Mouse (Mus musculus): ENCODE measurements around the gene Wwox. TPM values are rescaled to one million over a fixed set of nuclear protein-coding genes. Genes with fewer than 3 reads are reported as not detected.

Wwox gene
- polyA plus RNA-seq, 2 experiments: 2.5 to 2.6 TPM

- Histone ChIP-seq H3K4me3 (ENCODE audit: insufficient read depth in 1 of 2, low read depth in 2 of 2, low read length in 2 of 2) (no peak overlapping the region), H3K9ac (replicated peaks) (no peak overlapping the region), H3K27me3 (ENCODE audit: control insufficient read depth, insufficient read depth, low read length) (no peaks in the 10 kb centered on the region), H3K4me2 (ENCODE audit: low read depth) (no peak overlapping the region), H3K4me1 (replicated peaks; ENCODE audit: control insufficient read depth in 2 of 2, insufficient read depth in 2 of 2, low read length in 1 of 2) (0 out of 4 replicates have a peak, but pooled peaks cover 0 to 2% of the 10 kb centered on the region in 2 experiments), H3K9me3 (ENCODE audit: control insufficient read depth, low read length) (no peaks in the 10 kb centered on the region), H3K36me3 (replicated peaks; ENCODE audit: control insufficient read depth, insufficient read depth, low read depth) (no peaks in the 10 kb centered on the region), H3K27ac (no peak overlapping the region)
- WGBS (ENCODE audit: insufficient replicate concordance): 70% methylated on average over 11 of the region's 11 CpGs
- ATAC-seq (ENCODE audit: insufficient read depth) (no peak), DNase-seq (ENCODE audit: low read depth in 3 of 3, low spot score in 3 of 3) (no peak)
- TF ChIP-seq EP300 (IDR thresholded peaks at IDR 0.05; ENCODE audit: low read depth) (no peak), CTCF (IDR thresholded peaks at IDR 0.05; ENCODE audit: low read depth) (no peak)
Observed at GRCm38 (mm10) chr8:114977746-114978145, 538.3 kb downstream of the Wwox start.

GRCm38 (mm10) chr8:114978206-114978960, 538.9 kb downstream of the Wwox start:
- WGBS (ENCODE audit: insufficient replicate concordance): 69% methylated on average over 15 of the region's 15 CpGs
- Histone ChIP-seq H3K9ac (replicated peaks) (no peak overlapping the region), H3K27me3 (ENCODE audit: control insufficient read depth, insufficient read depth, low read length) (no peaks in the 10 kb centered on the region), H3K4me2 (ENCODE audit: low read depth) (no peak overlapping the region), H3K4me3 (ENCODE audit: insufficient read depth in 1 of 2, low read depth in 2 of 2, low read length in 2 of 2) (no peak overlapping the region), H3K9me3 (ENCODE audit: control insufficient read depth, low read length) (no peaks in the 10 kb centered on the region), H3K36me3 (replicated peaks; ENCODE audit: control insufficient read depth, insufficient read depth, low read depth) (no peaks in the 10 kb centered on the region), H3K27ac (no peak overlapping the region), H3K4me1 (replicated peaks; ENCODE audit: control insufficient read depth in 2 of 2, insufficient read depth in 2 of 2, low read length in 1 of 2) (0 out of 4 replicates have a peak, but pooled peaks cover 0 to 2% of the 10 kb centered on the region in 2 experiments)
- DNase-seq (ENCODE audit: low read depth in 3 of 3, low spot score in 3 of 3) (no peak), ATAC-seq (ENCODE audit: insufficient read depth) (no peak)
- TF ChIP-seq EP300 (IDR thresholded peaks at IDR 0.05; ENCODE audit: low read depth) (no peak), CTCF (IDR thresholded peaks at IDR 0.05; ENCODE audit: low read depth) (no peak)

GRCm38 (mm10) chr8:114979671-114980070, 540.2 kb downstream of the Wwox start:
- H3K4me3 ChIP-seq (ENCODE audit: insufficient read depth in 1 of 2, low read depth in 2 of 2, low read length in 2 of 2): no peak overlapping the region
- no peaks in the 10 kb centered on the region for H3K9me3 ChIP-seq (ENCODE audit: control insufficient read depth, low read length)
- no peaks in the 10 kb centered on the region for H3K27me3 ChIP-seq (ENCODE audit: control insufficient read depth, insufficient read depth, low read length)
- H3K9ac ChIP-seq (replicated peaks): no peak overlapping the region
- H3K36me3 ChIP-seq (replicated peaks; ENCODE audit: control insufficient read depth, insufficient read depth, low read depth): no peaks in the 10 kb centered on the region
- ATAC-seq (ENCODE audit: insufficient read depth): no peak
- 0 out of 4 replicates have a peak, but pooled peaks cover 0 to 2% of the 10 kb centered on the region in 2 experiments for H3K4me1 ChIP-seq (replicated peaks; ENCODE audit: control insufficient read depth in 2 of 2, insufficient read depth in 2 of 2, low read length in 1 of 2)
- no peak for TF ChIP-seq EP300 (IDR thresholded peaks at IDR 0.05; ENCODE audit: low read depth)
- TF ChIP-seq CTCF (IDR thresholded peaks at IDR 0.05; ENCODE audit: low read depth): no peak
- H3K27ac ChIP-seq: no peak overlapping the region
- no peak for DNase-seq (ENCODE audit: low read depth in 3 of 3, low spot score in 3 of 3)
- H3K4me2 ChIP-seq (ENCODE audit: low read depth): no peak overlapping the region

- DNase-seq (ENCODE audit: low read depth in 3 of 3, low spot score in 3 of 3) (no peak), ATAC-seq (ENCODE audit: insufficient read depth) (no peak)
- H3K36me3 ChIP-seq (replicated peaks; ENCODE audit: control insufficient read depth, insufficient read depth, low read depth): no peaks in the 10 kb centered on the region
- no peak overlapping the region for H3K4me3 ChIP-seq (ENCODE audit: insufficient read depth in 1 of 2, low read depth in 2 of 2, low read length in 2 of 2)
- TF ChIP-seq CTCF (IDR thresholded peaks at IDR 0.05; ENCODE audit: low read depth) (no peak), EP300 (IDR thresholded peaks at IDR 0.05; ENCODE audit: low read depth) (no peak)
- no peak overlapping the region for H3K27ac ChIP-seq
- 74% methylated on average over 11 of the region's 11 CpGs for WGBS (ENCODE audit: insufficient replicate concordance)
- H3K4me1 ChIP-seq (replicated peaks; ENCODE audit: control insufficient read depth in 2 of 2, insufficient read depth in 2 of 2, low read length in 1 of 2): 0 out of 4 replicates have a peak, but pooled peaks cover 0 to 2% of the 10 kb centered on the region in 2 experiments
- no peak overlapping the region for H3K9ac ChIP-seq (replicated peaks)
- no peaks in the 10 kb centered on the region for H3K27me3 ChIP-seq (ENCODE audit: control insufficient read depth, insufficient read depth, low read length)
- H3K4me2 ChIP-seq (ENCODE audit: low read depth): no peak overlapping the region
- no peaks in the 10 kb centered on the region for H3K9me3 ChIP-seq (ENCODE audit: control insufficient read depth, low read length)
Observed at GRCm38 (mm10) chr8:114982762-114983161, 543.3 kb downstream of the Wwox start.

- Histone ChIP-seq H3K27me3 (ENCODE audit: control insufficient read depth, insufficient read depth, low read length) (no peaks in the 10 kb centered on the region), H3K9me3 (ENCODE audit: control insufficient read depth, low read length) (no peaks in the 10 kb centered on the region), H3K9ac (replicated peaks) (no peak overlapping the region), H3K27ac (no peak overlapping the region), H3K4me2 (ENCODE audit: low read depth) (no peak overlapping the region), H3K4me3 (ENCODE audit: insufficient read depth in 1 of 2, low read depth in 2 of 2, low read length in 2 of 2) (no peak overlapping the region), H3K36me3 (replicated peaks; ENCODE audit: control insufficient read depth, insufficient read depth, low read depth) (no peaks in the 10 kb centered on the region), H3K4me1 (replicated peaks; ENCODE audit: control insufficient read depth in 2 of 2, insufficient read depth in 2 of 2, low read length in 1 of 2) (no peaks in the 10 kb centered on the region)
- DNase-seq (ENCODE audit: low read depth in 3 of 3, low spot score in 3 of 3) (no peak), ATAC-seq (ENCODE audit: insufficient read depth) (no peak)
- no peak for TF ChIP-seq EP300 (IDR thresholded peaks at IDR 0.05; ENCODE audit: low read depth)
- TF ChIP-seq CTCF (IDR thresholded peaks at IDR 0.05; ENCODE audit: low read depth): no peak
- 78% methylated on average over 8 of the region's 8 CpGs for WGBS (ENCODE audit: insufficient replicate concordance)
Observed at GRCm38 (mm10) chr8:114984500-114984899, 545.0 kb downstream of the Wwox start.

Measured in liver, embryonic 14.5 days (tissue).